Mouse (Mus musculus): ENCODE results near the gene Epha1.

- TF ChIP-seq CTCF (IDR thresholded peaks at IDR 0.05; ENCODE audit: low read depth) = no peak
- TF ChIP-seq EP300 (optimal IDR thresholded peaks at IDR 0.05) = no peak
Observed at GRCm38 (mm10) chr6:42350968-42351775, 21.9 kb downstream of the Epha1 start.

Measured in stomach, postnatal 0 days (tissue).